Mouse (Mus musculus) myocyte (in vitro differentiated cells): ENCODE measurements around the gene Bag1.

Source experiments
- CEBPB ChIP-seq: IDR thresholded peaks from 2 replicates; pipeline ENCODE4 v1.6.1; 2011; ENCODE audit warnings: mild to moderate bottlenecking, moderate library complexity; ENCODE audit not compliant: poor library complexity, insufficient read depth, severe bottlenecking
- E2F4 ChIP-seq: IDR thresholded peaks from one replicate; pipeline ENCODE4 v1.6.1; 2011; ENCODE audit warnings: mild to moderate bottlenecking, control low read depth, moderate library complexity; ENCODE audit not compliant: insufficient read depth
- MAX ChIP-seq: IDR thresholded peaks from one replicate; pipeline ENCODE4 v1.6.1; 2011; ENCODE audit warnings: low read depth, mild to moderate bottlenecking, control low read depth
- MYOD1 ChIP-seq, 3 experiments: IDR thresholded peaks; one replicate each; pipeline ENCODE4 v1.6.1; 2011; ENCODE audit warnings: control low read depth in 2 of 3, low read depth in 2 of 3, mild to moderate bottlenecking in 2 of 3, moderate library complexity in 1 of 3; ENCODE audit not compliant: insufficient read length in 2 of 3, control insufficient read depth in 1 of 3
- POLR2A ChIP-seq: IDR thresholded peaks from one replicate; pipeline ENCODE4 v1.6.1; 2011; ENCODE audit warnings: low read depth, mild to moderate bottlenecking, control low read depth, moderate library complexity; ENCODE audit not compliant: insufficient read length
- POLR2AphosphoS2 ChIP-seq: IDR thresholded peaks from one replicate; pipeline ENCODE4 v1.6.1; 2011; ENCODE audit warnings: low read depth, control low read depth; ENCODE audit not compliant: insufficient read length
- REST ChIP-seq: IDR thresholded peaks from one replicate; pipeline ENCODE4 v1.6.1; 2011; ENCODE audit warnings: mild to moderate bottlenecking, control low read depth, moderate library complexity; ENCODE audit not compliant: insufficient read depth, insufficient read length
- TCF12 ChIP-seq: IDR thresholded peaks from one replicate; pipeline ENCODE4 v1.6.1; 2011; ENCODE audit warnings: mild to moderate bottlenecking, control low read depth; ENCODE audit not compliant: poor library complexity, insufficient read depth, severe bottlenecking
- TCF3 ChIP-seq: IDR thresholded peaks from one replicate; pipeline ENCODE4 v1.6.1; 2011; ENCODE audit warnings: low read depth, control low read depth; ENCODE audit not compliant: insufficient read length
- USF1 ChIP-seq: IDR thresholded peaks from one replicate; pipeline ENCODE4 v1.6.1; 2011; ENCODE audit warnings: low read depth, mild to moderate bottlenecking, control low read depth, moderate library complexity

DNA sequence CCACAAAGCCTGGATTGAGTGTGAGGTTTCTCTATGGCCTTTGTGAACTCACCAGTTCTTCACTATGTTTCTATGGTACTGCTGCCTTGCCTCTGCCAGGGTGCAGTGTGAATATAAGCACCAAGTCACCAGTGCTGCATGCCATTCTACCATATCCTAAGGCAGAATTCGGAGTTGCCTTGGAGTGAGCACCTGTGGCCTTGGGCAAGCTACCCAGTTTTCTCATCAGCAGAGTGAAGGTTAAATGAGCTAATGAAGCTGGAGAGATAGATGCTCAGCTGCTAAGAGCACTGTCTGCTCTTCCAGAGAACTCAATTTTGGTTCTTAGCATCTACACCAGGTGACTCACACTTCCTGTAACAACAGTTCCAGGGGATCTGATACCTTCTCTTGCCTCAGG lies 25.9 kb upstream of the Bag1 start:
- no peak for TF ChIP-seq POLR2A
- TF ChIP-seq POLR2AphosphoS2, result no peak
- no peak for TF ChIP-seq MYOD1 (IDR thresholded peaks at IDR 0.05; ENCODE audit: control insufficient read depth in 1 of 3, insufficient read length in 2 of 3, low read depth in 2 of 3)
- TF ChIP-seq MAX, result no peak
- no peak for TF ChIP-seq TCF3
- TF ChIP-seq E2F4, result no peak
- no peak for TF ChIP-seq USF1
- TF ChIP-seq TCF12, result no peak
- TF ChIP-seq REST, result no peak
- TF ChIP-seq CEBPB, result no peak
